Mouse (Mus musculus) forebrain, embryonic 10.5 days (tissue): ENCODE measurements around the gene Arhgap35. TPM values are rescaled to one million over a fixed set of nuclear protein-coding genes. Genes with fewer than 3 reads are reported as not detected.

Experiments
- DNase-seq: peaks from one replicate; pipeline ENCODE4 v3.0.0-alpha.2; 2017; ENCODE audit warnings: low spot score; ENCODE audit errors: extremely low spot score
- H3K27ac ChIP-seq: fragments of 300-500 bp; sonication (generic); 2 replicates; pipeline ENCODE4 v1.5.1; 2016; ENCODE audit warnings: mild to moderate bottlenecking
- H3K27me3 ChIP-seq: fragments of 300-500 bp; sonication (generic); 2 replicates; pipeline ENCODE4 v1.6.1; 2016; ENCODE audit warnings: mild to moderate bottlenecking; ENCODE audit not compliant: poor library complexity, severe bottlenecking
- H3K36me3 ChIP-seq: fragments of 300-500 bp; sonication (generic); replicated peaks from 2 replicates; pipeline ENCODE4 v1.6.1; 2016; ENCODE audit warnings: mild to moderate bottlenecking, moderate library complexity
- H3K4me1 ChIP-seq: fragments of 300-500 bp; sonication (generic); 2 replicates; pipeline ENCODE4 v1.6.1; 2016
- H3K4me3 ChIP-seq: fragments of 300-500 bp; sonication (generic); 2 replicates; pipeline ENCODE4 v1.5.1; 2016; ENCODE audit warnings: mild to moderate bottlenecking, moderate library complexity
- H3K9me3 ChIP-seq: fragments of 300-500 bp; sonication (generic); 2 replicates; pipeline ENCODE4 v1.6.1; 2016; ENCODE audit warnings: mild to moderate bottlenecking, moderate library complexity
- WGBS: fragments of 180-500 bp; shearing (Covaris S2); methylation state at CpG from one replicate; pipeline ENCODE4 v1.1.7; 2016; 5-methylcytosine and 5-hydroxymethylcytosine counted together
- polyA plus RNA-seq: library from polyadenylated mRNA; unstranded; fragments of >200 nt; fragmentation: Nextera tagmentation; extraction: Ambion mirVana; gene quantifications from 2 replicates; pipeline ENCODE4 v1.2.1, GENCODE M21; 2016

Arhgap35 gene
- polyA plus RNA-seq, 1 experiment from 2014 or later, result 32.2 TPM

DNA sequence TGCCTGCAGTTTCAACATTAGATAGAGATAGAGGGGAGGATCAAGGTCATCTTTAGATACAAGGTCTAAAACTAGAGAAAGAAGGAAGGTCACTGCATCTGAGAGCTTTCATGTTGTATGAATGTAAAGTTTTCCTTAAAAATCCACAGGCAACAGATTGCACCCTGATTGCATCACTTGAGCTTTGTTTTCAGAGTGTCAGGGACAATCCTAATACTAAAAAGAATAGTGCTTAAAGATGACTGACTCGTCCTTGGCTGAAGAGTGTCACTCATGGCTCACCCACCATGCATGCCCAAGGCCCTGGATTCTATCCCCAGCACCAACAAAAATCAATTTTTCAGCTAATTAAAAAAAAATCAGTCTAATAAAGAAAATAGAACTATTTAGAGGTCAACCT is 23.5 kb downstream of the Arhgap35 start:
- no peak for DNase-seq
- 70% methylated on average over 1 of the region's 1 CpGs for WGBS
- H3K36me3 ChIP-seq, result peaks cover 38% of the 10 kb centered on the region

GRCm38 (mm10) chr7:16587649-16588048 is 27.1 kb downstream of the Arhgap35 start:
- no peak overlapping the region for H3K4me3 ChIP-seq
- no peak overlapping the region for H3K27ac ChIP-seq
- H3K9me3 ChIP-seq, result no peaks in the 10 kb centered on the region
- DNase-seq, result no peak
- H3K27me3 ChIP-seq, result no peaks in the 10 kb centered on the region
- H3K4me1 ChIP-seq, result peaks cover 5% of the 10 kb centered on the region
- peaks cover 14% of the 10 kb centered on the region; the same call in 1 of the 2 replicates for H3K36me3 ChIP-seq
- WGBS, result 94% methylated on average over 3 of the region's 3 CpGs

More for the DNA sequence above, 23.5 kb downstream of the Arhgap35 start:
- Histone ChIP-seq H3K4me3 (no peak overlapping the region), H3K27ac (no peak overlapping the region), H3K4me1 (no peaks in the 10 kb centered on the region), H3K27me3 (no peaks in the 10 kb centered on the region), H3K9me3 (no peaks in the 10 kb centered on the region)

GRCm38 (mm10) chr7:16584384-16584783 is 30.4 kb downstream of the Arhgap35 start:
- Histone ChIP-seq H3K27me3 (no peaks in the 10 kb centered on the region), H3K36me3 (peaks cover 10% of the 10 kb centered on the region; the same call in 1 of the 2 replicates), H3K9me3 (no peaks in the 10 kb centered on the region), H3K4me3 (no peak overlapping the region), H3K27ac (no peak overlapping the region), H3K4me1 (peaks cover 20% of the 10 kb centered on the region)
- no peak for DNase-seq

- no peak overlapping the region for H3K4me3 ChIP-seq
- H3K4me1 ChIP-seq, result peaks cover 20% of the 10 kb centered on the region
- H3K9me3 ChIP-seq, result no peaks in the 10 kb centered on the region
- 92% methylated on average over 1 of the region's 1 CpGs for WGBS
- H3K36me3 ChIP-seq, result peaks cover 10% of the 10 kb centered on the region; the same call in 1 of the 2 replicates
- H3K27me3 ChIP-seq, result no peaks in the 10 kb centered on the region
- H3K27ac ChIP-seq, result no peak overlapping the region
- no peak for DNase-seq
These were observed 31.0 kb downstream of the Arhgap35 start for GRCm38 (mm10) chr7:16583775-16584174.

GRCm38 (mm10) chr7:16582299-16582698 is 32.5 kb downstream of the Arhgap35 start:
- Histone ChIP-seq H3K4me3 (no peak overlapping the region), H3K27me3 (no peaks in the 10 kb centered on the region), H3K27ac (no peak overlapping the region), H3K4me1 (peaks cover 20% of the 10 kb centered on the region), H3K36me3 (0 out of 2 replicates have a peak, but pooled peaks cover 6% of the 10 kb centered on the region), H3K9me3 (no peaks in the 10 kb centered on the region)
- WGBS, result 92% methylated on average over 3 of the region's 3 CpGs
- DNase-seq, result no peak

GRCm38 (mm10) chr7:16581276-16582100 is 33.3 kb downstream of the Arhgap35 start:
- DNase-seq, result no peak
- Histone ChIP-seq H3K9me3 (no peaks in the 10 kb centered on the region), H3K4me3 (no peak overlapping the region), H3K27me3 (no peaks in the 10 kb centered on the region), H3K27ac (no peak overlapping the region), H3K4me1 (peaks cover 20% of the 10 kb centered on the region), H3K36me3 (0 out of 2 replicates have a peak, but pooled peaks cover 8% of the 10 kb centered on the region)
- WGBS, result 82% methylated on average over 13 of the region's 13 CpGs

DNA sequence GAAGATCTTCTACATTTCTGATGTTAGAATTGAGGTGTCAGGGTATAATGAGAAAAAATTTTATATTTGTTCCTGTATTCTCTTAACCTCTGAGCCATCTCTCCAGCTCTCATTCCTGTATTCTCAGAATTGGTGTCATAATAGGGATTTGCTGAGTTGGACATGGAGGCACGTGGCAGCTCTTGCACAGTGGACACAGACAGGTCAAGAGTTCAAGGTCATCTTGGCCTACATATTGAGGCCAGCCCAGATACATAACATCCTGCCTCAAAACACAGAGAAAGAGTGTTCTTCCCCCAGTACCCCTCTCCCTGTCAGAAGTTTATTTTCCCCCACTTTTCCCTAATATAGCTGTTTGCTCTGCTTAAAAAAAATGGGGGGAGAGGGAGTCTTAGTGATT is 38.1 kb downstream of the Arhgap35 start:
- H3K27ac ChIP-seq, result no peak overlapping the region
- peaks cover 18% of the 10 kb centered on the region for H3K4me1 ChIP-seq
- 70% methylated on average over 1 of the region's 1 CpGs for WGBS
- H3K4me3 ChIP-seq, result no peak overlapping the region
- DNase-seq, result no peak
- H3K27me3 ChIP-seq, result no peaks in the 10 kb centered on the region
- no peaks in the 10 kb centered on the region for H3K9me3 ChIP-seq
- H3K36me3 ChIP-seq, result peaks cover 17% of the 10 kb centered on the region

DNA sequence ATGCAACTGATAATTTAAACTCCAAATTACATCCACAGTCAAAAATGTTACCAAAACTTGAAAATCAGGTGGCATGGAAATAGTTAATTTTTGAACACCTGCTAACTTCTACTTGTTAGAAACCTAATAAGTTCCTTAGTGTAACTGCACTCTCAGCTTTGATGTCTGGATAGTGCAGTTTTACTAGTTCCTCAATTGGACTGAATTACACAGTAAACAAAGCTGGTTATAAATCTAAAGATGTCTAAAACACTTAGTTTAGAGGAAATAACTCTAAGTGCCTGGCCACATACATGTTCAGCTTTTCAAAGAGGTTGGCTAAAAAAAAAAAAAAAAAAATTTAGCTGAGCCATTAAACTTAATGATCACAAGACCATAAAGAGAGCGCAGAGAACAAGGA is 43.6 kb downstream of the Arhgap35 start:
- Histone ChIP-seq H3K27me3 (no peaks in the 10 kb centered on the region), H3K4me3 (no peak overlapping the region), H3K36me3 (peaks cover 9% of the 10 kb centered on the region), H3K4me1 (peaks cover 10% of the 10 kb centered on the region; the same call in 1 of the 2 replicates), H3K27ac (no peak overlapping the region), H3K9me3 (no peaks in the 10 kb centered on the region)
- 91% methylated on average over 1 of the region's 1 CpGs for WGBS
- DNase-seq, result no peak

GRCm38 (mm10) chr7:16570737-16571136 is 44.1 kb downstream of the Arhgap35 start:
- Histone ChIP-seq H3K27me3 (no peaks in the 10 kb centered on the region), H3K36me3 (peaks cover 7% of the 10 kb centered on the region; the same call in 1 of the 2 replicates), H3K4me1 (peaks cover 10% of the 10 kb centered on the region; the same call in 1 of the 2 replicates), H3K9me3 (no peaks in the 10 kb centered on the region), H3K4me3 (no peak overlapping the region), H3K27ac (no peak overlapping the region)
- no peak for DNase-seq
- whole genome bisulfite sequencing, result 90% methylated on average over 1 of the region's 1 CpGs

DNA sequence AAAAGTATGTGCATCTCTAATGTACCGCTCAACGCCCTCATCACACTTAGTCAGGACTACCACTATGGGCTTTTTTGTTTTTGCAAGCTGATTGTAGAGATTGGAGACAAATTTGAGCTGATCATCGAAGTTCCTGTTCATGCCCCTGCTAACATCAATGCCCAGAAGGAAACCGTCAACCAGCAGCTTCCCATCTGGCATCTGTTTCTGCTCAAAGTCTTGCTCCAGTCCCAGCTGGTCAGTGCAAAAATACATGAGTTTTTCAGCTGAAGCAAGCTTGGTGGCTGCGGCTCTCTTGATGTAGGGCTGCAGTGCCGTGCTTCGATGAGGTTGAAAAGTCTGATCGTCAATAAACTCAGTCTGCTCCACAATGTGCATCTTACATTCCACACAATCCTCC is 50.3 kb downstream of the Arhgap35 start:
- 96% methylated on average over 8 of the region's 8 CpGs for WGBS
- no peak overlapping the region for H3K27ac ChIP-seq
- no peaks in the 10 kb centered on the region for H3K9me3 ChIP-seq
- peaks cover 63% of the 10 kb centered on the region for H3K36me3 ChIP-seq
- no peaks in the 10 kb centered on the region for H3K4me1 ChIP-seq
- H3K27me3 ChIP-seq, result no peaks in the 10 kb centered on the region
- H3K4me3 ChIP-seq, result no peak overlapping the region
- no peak for DNase-seq

- no peak for DNase-seq
- H3K36me3 ChIP-seq, result peaks cover 62% of the 10 kb centered on the region
These were observed 56.8 kb downstream of the Arhgap35 start for GRCm38 (mm10) chr7:16557783-16558538.

GRCm38 (mm10) chr7:16557251-16557650 is 57.5 kb downstream of the Arhgap35 start:
- no peaks in the 10 kb centered on the region for H3K27me3 ChIP-seq
- WGBS, result 76% methylated on average over 4 of the region's 4 CpGs
- peaks cover 16% of the 10 kb centered on the region for H3K4me1 ChIP-seq
- no peak overlapping the region for H3K4me3 ChIP-seq
- peaks cover 61% of the 10 kb centered on the region for H3K36me3 ChIP-seq
- no peak for DNase-seq
- no peak overlapping the region for H3K27ac ChIP-seq
- H3K9me3 ChIP-seq, result no peaks in the 10 kb centered on the region

More at GRCm38 (mm10) chr7:16557783-16558538, 56.8 kb downstream of the Arhgap35 start:
- Histone ChIP-seq H3K27me3 (no peaks in the 10 kb centered on the region), H3K4me1 (peaks cover 16% of the 10 kb centered on the region), H3K9me3 (no peaks in the 10 kb centered on the region), H3K27ac (no peak overlapping the region), H3K4me3 (no peak overlapping the region)
- 76% methylated on average over 9 of the region's 9 CpGs for WGBS

DNA sequence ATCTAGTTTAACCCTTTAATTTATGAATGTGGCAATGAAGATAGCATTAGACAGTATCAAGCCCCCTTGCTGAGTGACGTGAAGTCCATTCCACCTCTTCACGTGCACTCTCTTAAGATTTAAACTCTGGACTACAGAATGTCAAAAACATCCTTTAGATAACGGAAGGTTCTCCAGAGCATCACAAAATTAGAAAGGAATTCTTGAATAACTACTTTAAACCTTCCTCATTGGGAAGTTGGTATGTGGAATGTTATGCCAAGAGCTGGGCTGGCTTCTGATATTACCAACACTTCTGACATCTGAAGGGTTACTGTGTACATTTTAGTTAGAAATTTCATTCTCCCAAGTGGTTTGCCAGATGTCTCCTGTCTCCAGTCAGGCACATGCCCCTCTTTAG is 60.6 kb downstream of the Arhgap35 start:
- no peak overlapping the region for H3K4me3 ChIP-seq
- peaks cover 58% of the 10 kb centered on the region for H3K36me3 ChIP-seq
- DNase-seq, result no peak
- 92% methylated on average over 3 of the region's 3 CpGs for WGBS
- H3K27ac ChIP-seq, result no peak overlapping the region
- H3K4me1 ChIP-seq, result peaks cover 16% of the 10 kb centered on the region
- H3K27me3 ChIP-seq, result no peaks in the 10 kb centered on the region
- H3K9me3 ChIP-seq, result no peaks in the 10 kb centered on the region
